Mouse (Mus musculus): ENCODE data around the gene Ifna15.

The Ifna15 gene

DNA sequence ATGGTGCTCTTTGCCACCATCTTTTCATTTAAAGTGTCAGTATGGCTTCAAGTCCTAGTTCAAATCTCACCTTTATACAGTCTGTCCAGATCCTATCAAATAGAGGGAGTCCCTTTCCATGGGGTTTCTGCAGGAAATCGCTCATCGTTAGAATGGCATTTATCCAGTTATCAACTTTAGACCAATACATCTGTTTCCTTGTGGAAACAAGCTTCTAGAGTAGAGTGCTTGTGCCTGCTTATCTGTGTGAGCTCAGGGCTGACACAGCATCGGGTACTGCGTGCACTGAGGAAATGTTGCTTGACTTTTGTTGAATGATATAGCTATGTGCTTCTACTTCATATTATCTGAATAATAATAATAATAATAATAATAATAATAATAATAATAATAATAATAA is 44.3 kb downstream of the Ifna15 start:
- DNase-seq (ENCODE audit: low spot score): no peak

All from testis, postnatal 10 days (tissue).